Mouse (Mus musculus): Measurements from ENCODE around the gene Ang6. TPM values are rescaled to one million over a fixed set of nuclear protein-coding genes. Genes with fewer than 3 reads are reported as not detected.

Gene Ang6
- polyA plus RNA-seq (2017; shearing (Covaris generic)): not detected

GRCm38 (mm10) chr14:44002169-44002568 lies at the start of gene Ang6:
Gene Ang6, minus strand, starts transcription at chr14:44002269.

GRCm38 (mm10) chr14:43956769-43957168 lies 45.3 kb downstream of the Ang6 start, which contains the start of gene Ang5:
Gene Ang5, plus strand, starts transcription at chr14:43957069.

Other genes with a start within 250 kb of the Ang6 start
- not detected for gene Gm8180, start 217.5 kb downstream of the Ang6 start, polyA plus RNA-seq (2017; shearing (Covaris generic))
- gene Ear1, start 126.8 kb downstream of the Ang6 start, polyA plus RNA-seq (2017; shearing (Covaris generic)): not detected
- gene Ear10, start 78.7 kb downstream of the Ang6 start, polyA plus RNA-seq (2017; shearing (Covaris generic)): not detected
- gene Gm8113, start 76.9 kb downstream of the Ang6 start, polyA plus RNA-seq (2017; shearing (Covaris generic)): 0.19 TPM
- gene Ang5, start 45.2 kb downstream of the Ang6 start, polyA plus RNA-seq (2017; shearing (Covaris generic)): not detected
- not detected for gene Ear2, start 100.4 kb upstream of the Ang6 start, polyA plus RNA-seq (2017; shearing (Covaris generic))
- gene Gm3327, start 121.6 kb upstream of the Ang6 start, polyA plus RNA-seq (2017; shearing (Covaris generic)): not detected
- gene Gm8212, start 195.4 kb upstream of the Ang6 start, polyA plus RNA-seq (2017; shearing (Covaris generic)): not detected
- not detected for gene 4930503E14Rik, start 211.0 kb upstream of the Ang6 start, polyA plus RNA-seq (2017; shearing (Covaris generic))